Mouse (Mus musculus): ENCODE results near the gene Galnt10.

GRCm38 (mm10) chr11:57635148-57635547 lies 10.1 kb upstream of the Galnt10 start:
- TF ChIP-seq CTCF (IDR thresholded peaks at IDR 0.05) (no peak), POLR2A (IDR thresholded peaks at IDR 0.05; ENCODE audit: insufficient read depth, low read depth, low read length) (no peak), EP300 (IDR thresholded peaks at IDR 0.05; ENCODE audit: insufficient read depth, low read depth, low read length) (no peak)

Data from heart, adult 2 months (tissue).